15 mouse cellular contexts compared by ENCODE assay signal in genomic region chr15:7974368-7974767, GRCm38 (mm10).
DNase-seq lines count a peak whose midpoint lies in the region; ATAC-seq and TF ChIP-seq lines count a peak whose summit lies in the region.
"Had no signal": no experiment of that assay in that cellular context is flagged by ENCODE, and none has a peak within 500 bp of the region (broad histone marks: within the 10 kb centered on the region; RNA-seq: fewer than 3 reads in every experiment).

No protein-coding gene starts in this region.

- 85% methylated on average over 8 of the region's 8 CpGs for WGBS in kidney, embryonic 16.5 days

- no peak for TF ChIP-seq EP300 in CH12.LX (IDR thresholded peaks at IDR 0.05; ENCODE audit: low read length)

- TF ChIP-seq CTCF in CH12.LX (conservative IDR thresholded peaks at IDR 0.05 in 1 of 2, IDR thresholded peaks at IDR 0.05 in 1 of 2; ENCODE audit: low read depth in 2 of 2, low read length in 2 of 2), result peak in 1 of 2 experiments; percentile 46; a peak in 2 of 4 replicates

- TF ChIP-seq POLR2A in CH12.LX (IDR thresholded peaks at IDR 0.05; ENCODE audit: low read depth, low read length), result no peak

- in situ Hi-C loops in CH12.LX (cut with MboI; ENCODE audit: low pct_ligation_motif_present, low pct_unique_long_range_greater_than_20kb, low sequenced_read_pairs), result no loop called here

- H3K4me2 ChIP-seq in kidney, embryonic 16.5 days (replicated peaks; ENCODE audit: low read depth, low read length), result no peak overlapping the region
- no peak overlapping the region for H3K4me2 ChIP-seq in CH12.LX (ENCODE audit: insufficient read depth, low read depth, poor library complexity, severe bottlenecking)
- H3K4me2 ChIP-seq: forebrain, embryonic 12.5 days had no signal

- H3K36me3 ChIP-seq in kidney, embryonic 16.5 days (ENCODE audit: insufficient read depth, low read length), result peaks cover 6% of the 10 kb centered on the region; the same call in 1 of the 2 replicates
- H3K36me3 ChIP-seq in CH12.LX (replicated peaks in 1 of 2; ENCODE audit: control insufficient read depth in 1 of 2, insufficient read depth in 1 of 2, low read length in 1 of 2), result peaks cover 5 to 12% of the 10 kb centered on the region in 2 experiments

- peaks cover 5% of the 10 kb centered on the region; the same call in 1 of the 2 replicates for H3K9me3 ChIP-seq in kidney, embryonic 16.5 days (ENCODE audit: low read length)
- no peaks in the 10 kb centered on the region for H3K9me3 ChIP-seq in CH12.LX (replicated peaks; ENCODE audit: low read length)
- H3K9me3 ChIP-seq: forebrain, embryonic 12.5 days had no signal

- ATAC-seq in kidney, embryonic 16.5 days (ENCODE audit: low FRiP score, low TSS enrichment), result no peak
- ATAC-seq in erythroblast, adult 5-6 weeks (replicated peaks; ENCODE audit: low FRiP score, poor library complexity, severe bottlenecking), result no peak

- no peaks in the 10 kb centered on the region for H3K79me2 ChIP-seq in CH12.LX (replicated peaks; ENCODE audit: control insufficient read depth, extremely low read depth, insufficient read depth, poor library complexity, severe bottlenecking)

- no peaks in the 10 kb centered on the region for H3K4me1 ChIP-seq in kidney, embryonic 16.5 days (ENCODE audit: insufficient read depth, low read length)
- no peaks in the 10 kb centered on the region for H3K4me1 ChIP-seq in CH12.LX (ENCODE audit: control insufficient read depth in 1 of 2, insufficient read depth in 2 of 2)

- H3K27me3 ChIP-seq in kidney, embryonic 16.5 days (ENCODE audit: insufficient read depth, low read length), result no peaks in the 10 kb centered on the region
- H3K27me3 ChIP-seq in CH12.LX (replicated peaks), result no peaks in the 10 kb centered on the region
- H3K27me3 ChIP-seq: forebrain, embryonic 12.5 days had no signal

- H3K27ac ChIP-seq in kidney, embryonic 16.5 days (ENCODE audit: low read length), result no peak overlapping the region
- no peak overlapping the region for H3K27ac ChIP-seq in CH12.LX (ENCODE audit: insufficient read depth, low read depth)
- H3K27ac ChIP-seq: forebrain, embryonic 12.5 days had no signal

- dilution Hi-C loops in CH12.LX (cut with MboI; ENCODE audit: extremely low pct_ligation_motif_present, extremely low pct_unique_long_range_greater_than_20kb, low sequenced_read_pairs), result no loop called here

- no peak overlapping the region for H3K4me3 ChIP-seq in kidney, embryonic 16.5 days (ENCODE audit: low read length)
- H3K4me3 ChIP-seq in CH12.LX (replicated peaks in 1 of 3; ENCODE audit: low read depth in 2 of 3, low read length in 2 of 3, poor library complexity in 1 of 3), result no peak overlapping the region
- H3K4me3 ChIP-seq: forebrain, embryonic 12.5 days had no signal

- TF ChIP-seq RAD21 in CH12.LX (IDR thresholded peaks at IDR 0.05; ENCODE audit: low read depth, low read length), result peak; percentile 27

- DNase-seq in kidney, postnatal 10 days, result peak; percentile 16
- peak; percentile 11 for DNase-seq in CH12.LX (ENCODE audit: extremely low read depth)
- peak; percentile 26 for DNase-seq in MEL-GATA-1-ER (ENCODE audit: extremely low read depth, low read depth)
- peak; percentile 45 for DNase-seq in induced T-regulatory cell, adult 2 months (ENCODE audit: low read depth)
- DNase-seq in yolk sac, embryonic 10.5 days (ENCODE audit: low spot score), result no peak
- no peak for DNase-seq in spleen, adult 12 weeks (ENCODE audit: low spot score)
- DNase-seq: adrenal gland, adult 2 months; cerebellum, postnatal 36 days; heart, adult 18-20 months; layer of hippocampus, postnatal 36 days; lung, postnatal 10 days; right cerebral cortex, postnatal 14 days had no signal

- H3K9ac ChIP-seq in kidney, embryonic 16.5 days (replicated peaks; ENCODE audit: low read length), result no peak overlapping the region
- H3K9ac ChIP-seq in CH12.LX (ENCODE audit: insufficient read depth, low read depth), result no peak overlapping the region
- H3K9ac ChIP-seq: forebrain, embryonic 12.5 days had no signal

TF ChIP-seq in CH12.LX, 34 proteins besides CTCF, POLR2A, EP300 and RAD21:
- no peak for TF ChIP-seq MAZ (IDR thresholded peaks at IDR 0.05; ENCODE audit: low read depth, low read length)
- TF ChIP-seq SMC3 (IDR thresholded peaks at IDR 0.05; ENCODE audit: low read depth, low read length), result peak; percentile 14
TF ChIP-seq in CH12.LX: peak in this region for 1.

Comparison
In these comparisons a context has a peak if more than half of its experiments do, and no peak if none do; other contexts are left out.
1. DNase-seq: peak in kidney, postnatal 10 days (single experiment), CH12.LX (single experiment), MEL-GATA-1-ER (single experiment) and induced T-regulatory cell, adult 2 months (single experiment); none in yolk sac, embryonic 10.5 days (single experiment) and spleen, adult 12 weeks (single experiment).